Mouse (Mus musculus) forebrain, embryonic 14.5 days (tissue): ENCODE measurements at regions not wholly inside any gene's neighbourhood (a gene's known extent, or its start where the extent isn't known, plus 50 kb on each side); places are given as distances from the start of the nearest gene placed in this dataset.

Experiments used
- ATAC-seq: fragments of 200-750 bp; cut with Nextera tagmentation; 2 replicates; pipeline ENCODE4 v1.8.0; 2017; ENCODE audit warnings: mild to moderate bottlenecking, moderate library complexity
- DNase-seq: peaks from one replicate; pipeline ENCODE4 v3.0.0-alpha.2; 2015; ENCODE audit warnings: low spot score
- H3K27ac ChIP-seq: fragments of 300-500 bp; sonication (generic); 2 replicates; pipeline ENCODE4 v1.5.1; 2014; ENCODE audit warnings: low read depth, mild to moderate bottlenecking, control low read depth, low read length, moderate library complexity
- H3K27me3 ChIP-seq: fragments of 300-500 bp; sonication (generic); replicated peaks from 2 replicates; pipeline ENCODE4 v1.6.1; 2014; ENCODE audit warnings: low read length, control low read depth, mixed read lengths; ENCODE audit not compliant: control insufficient read depth, insufficient read depth
- H3K36me3 ChIP-seq: fragments of 300-500 bp; sonication (generic); 2 replicates; pipeline ENCODE4 v1.6.1; 2014; ENCODE audit warnings: low read length, control low read depth; ENCODE audit not compliant: control insufficient read depth, insufficient read depth
- H3K4me1 ChIP-seq: fragments of 300-500 bp; sonication (generic); 2 replicates; pipeline ENCODE4 v1.6.1; 2014; ENCODE audit warnings: antibody characterized with exemption, low read length, control low read depth; ENCODE audit not compliant: control insufficient read depth, insufficient read depth
- H3K4me2 ChIP-seq: fragments of 300-500 bp; sonication (generic); 2 replicates; pipeline ENCODE4 v1.6.1; 2014; ENCODE audit warnings: mild to moderate bottlenecking, control low read depth, low read length
- H3K4me3 ChIP-seq: fragments of 300-500 bp; sonication (generic); 2 replicates; pipeline ENCODE4 v1.5.1; 2014; ENCODE audit warnings: low read depth, low read length, control low read depth
- H3K9ac ChIP-seq: fragments of 300-500 bp; sonication (generic); 2 replicates; pipeline ENCODE4 v1.6.1; 2014; ENCODE audit warnings: mild to moderate bottlenecking, low read length, control low read depth, moderate library complexity
- H3K9me3 ChIP-seq: fragments of 300-500 bp; sonication (generic); replicated peaks from 2 replicates; pipeline ENCODE4 v1.6.1; 2016; ENCODE audit warnings: low read length, control low read depth, mixed read lengths; ENCODE audit not compliant: control insufficient read depth
- WGBS: fragments of 180-500 bp; shearing (Covaris S2); extraction: QIAGEN DNeasy Blood & Tissue Kit; methylation state at CpG from one replicate; pipeline ENCODE4 v1.1.7; 2014; 5-methylcytosine and 5-hydroxymethylcytosine counted together

GRCm38 (mm10) chr13:48746301-48746700, 83.5 kb downstream of the Barx1 start:
- Histone ChIP-seq H3K36me3 (no peaks in the 10 kb centered on the region), H3K27ac (no peak overlapping the region), H3K27me3 (no peaks in the 10 kb centered on the region), H3K4me3 (no peak overlapping the region), H3K4me1 (no peaks in the 10 kb centered on the region), H3K9me3 (no peaks in the 10 kb centered on the region), H3K9ac (no peak overlapping the region), H3K4me2 (no peak overlapping the region)
- WGBS = 40% methylated on average over 7 of the region's 7 CpGs
- ATAC-seq = no peak
- DNase-seq = no peak
